Mouse (Mus musculus) midbrain, embryonic 11.5 days (tissue): ENCODE measurements around the gene C1qb. TPM values are rescaled to one million over a fixed set of nuclear protein-coding genes. Genes with fewer than 3 reads are reported as not detected.

Experiments used
- ATAC-seq: fragments of 200-750 bp; cut with Nextera tagmentation; 2 replicates; pipeline ENCODE4 v1.8.0; 2017; ENCODE audit warnings: moderate TSS enrichment, moderate library complexity; ENCODE audit not compliant: low FRiP score
- DNase-seq: peaks from one replicate; pipeline ENCODE4 v3.0.0; 2015; ENCODE audit warnings: low spot score; ENCODE audit errors: missing footprints
- H3K27ac ChIP-seq: fragments of 300-500 bp; sonication (generic); 2 replicates; pipeline ENCODE4 v1.5.1; 2014; ENCODE audit warnings: low read depth, low read length
- H3K27me3 ChIP-seq: fragments of 300-500 bp; sonication (generic); 2 replicates; pipeline ENCODE4 v1.6.1; 2014; ENCODE audit warnings: mild to moderate bottlenecking, low read length, moderate library complexity, mixed read lengths; ENCODE audit not compliant: control insufficient read depth, insufficient read depth
- H3K36me3 ChIP-seq: fragments of 300-500 bp; sonication (generic); 2 replicates; pipeline ENCODE4 v1.6.1; 2014; ENCODE audit warnings: mild to moderate bottlenecking, low read length, moderate library complexity, mixed read lengths; ENCODE audit not compliant: control insufficient read depth, insufficient read depth
- H3K4me1 ChIP-seq: fragments of 300-500 bp; sonication (generic); 2 replicates; pipeline ENCODE4 v1.6.1; 2014; ENCODE audit warnings: low read length; ENCODE audit not compliant: control insufficient read depth, insufficient read depth
- H3K4me2 ChIP-seq: fragments of 300-500 bp; sonication (generic); 2 replicates; pipeline ENCODE4 v1.6.1; 2014; ENCODE audit warnings: mild to moderate bottlenecking, moderate library complexity
- H3K4me3 ChIP-seq: fragments of 300-500 bp; sonication (generic); 2 replicates; pipeline ENCODE4 v1.5.1; 2014; ENCODE audit warnings: low read depth, low read length
- H3K9ac ChIP-seq: fragments of 300-500 bp; sonication (generic); 2 replicates; pipeline ENCODE4 v1.6.1; 2014; ENCODE audit warnings: low read length
- H3K9me3 ChIP-seq: fragments of 300-500 bp; sonication (generic); 2 replicates; pipeline ENCODE4 v1.6.1; 2016; ENCODE audit warnings: low read length; ENCODE audit not compliant: control insufficient read depth
- WGBS: fragments of 180-500 bp; shearing (Covaris S2); extraction: QIAGEN DNeasy Blood & Tissue Kit; methylation state at CpG from one replicate; pipeline ENCODE4 v1.1.7; 2014; 5-methylcytosine and 5-hydroxymethylcytosine counted together
- polyA plus RNA-seq: library from polyadenylated mRNA; unstranded; fragments of >200 nt; fragmentation: Nextera tagmentation; extraction: Ambion mirVana; gene quantifications from 2 replicates; pipeline ENCODE4 v1.2.1, GENCODE M21; 2014

The C1qb gene
- polyA plus RNA-seq, 1 experiment from 2014 or later = 34.7 TPM

- H3K4me3 ChIP-seq = no peak overlapping the region
- no peaks in the 10 kb centered on the region for H3K36me3 ChIP-seq
- ATAC-seq (no peak), DNase-seq (no peak)
- 80% methylated on average over 5 of the region's 5 CpGs for WGBS
- no peak overlapping the region for H3K4me2 ChIP-seq
- H3K4me1 ChIP-seq = no peaks in the 10 kb centered on the region
- 0 out of 2 replicates have a peak, but pooled peaks cover under 1% of the 10 kb centered on the region for H3K27me3 ChIP-seq
- H3K9me3 ChIP-seq = no peaks in the 10 kb centered on the region
- no peak overlapping the region for H3K27ac ChIP-seq
- H3K9ac ChIP-seq = no peak overlapping the region
These were observed 1.7 kb upstream of the C1qb start for GRCm38 (mm10) chr4:136887714-136888113.

- Histone ChIP-seq H3K4me1 (no peaks in the 10 kb centered on the region), H3K27ac (no peak overlapping the region), H3K27me3 (no peaks in the 10 kb centered on the region), H3K4me2 (no peak overlapping the region), H3K4me3 (no peak overlapping the region), H3K36me3 (no peaks in the 10 kb centered on the region), H3K9me3 (no peaks in the 10 kb centered on the region), H3K9ac (no peak overlapping the region)
- ATAC-seq (no peak), DNase-seq (no peak)
- WGBS = 28% methylated on average over 5 of the region's 5 CpGs
These were observed 7.4 kb downstream of the C1qb start for GRCm38 (mm10) chr4:136878601-136879000.

- H3K36me3 ChIP-seq = no peaks in the 10 kb centered on the region
- H3K9me3 ChIP-seq = no peaks in the 10 kb centered on the region
- ATAC-seq (no peak), DNase-seq (no peak)
- H3K27me3 ChIP-seq = no peaks in the 10 kb centered on the region
- no peak overlapping the region for H3K9ac ChIP-seq
- H3K4me1 ChIP-seq = no peaks in the 10 kb centered on the region
- 50% methylated on average over 8 of the region's 8 CpGs for WGBS
- H3K4me2 ChIP-seq = no peak overlapping the region
- H3K4me3 ChIP-seq = no peak overlapping the region
- no peak overlapping the region for H3K27ac ChIP-seq
These were observed 7.8 kb downstream of the C1qb start for GRCm38 (mm10) chr4:136878171-136878570.

GRCm38 (mm10) chr4:136876971-136877370, 9.0 kb downstream of the C1qb start:
- Histone ChIP-seq H3K4me1 (no peaks in the 10 kb centered on the region), H3K4me2 (no peak overlapping the region), H3K9me3 (no peaks in the 10 kb centered on the region), H3K27ac (no peak overlapping the region), H3K27me3 (no peaks in the 10 kb centered on the region), H3K9ac (no peak overlapping the region), H3K4me3 (no peak overlapping the region), H3K36me3 (no peaks in the 10 kb centered on the region)
- DNase-seq = peak; percentile 92
- WGBS = 26% methylated on average over 7 of the region's 7 CpGs
- ATAC-seq = 0 out of 2 replicates have a peak, but pooled peaks have one; percentile 42

GRCm38 (mm10) chr4:136875012-136875411, 11.0 kb downstream of the C1qb start:
- no peak for DNase-seq
- Histone ChIP-seq H3K9me3 (no peaks in the 10 kb centered on the region), H3K9ac (no peak overlapping the region), H3K4me3 (no peak overlapping the region), H3K27ac (no peak overlapping the region), H3K4me1 (no peaks in the 10 kb centered on the region), H3K4me2 (no peak overlapping the region), H3K36me3 (no peaks in the 10 kb centered on the region), H3K27me3 (no peaks in the 10 kb centered on the region)
- 94% methylated on average over 14 of the region's 14 CpGs for WGBS
- ATAC-seq = no peak

GRCm38 (mm10) chr4:136868371-136868770, 17.6 kb downstream of the C1qb start:
- Histone ChIP-seq H3K27ac (no peak overlapping the region), H3K4me1 (peaks cover 33% of the 10 kb centered on the region), H3K27me3 (no peaks in the 10 kb centered on the region), H3K36me3 (no peaks in the 10 kb centered on the region), H3K4me2 (no peak overlapping the region), H3K9ac (no peak overlapping the region), H3K4me3 (no peak overlapping the region), H3K9me3 (no peaks in the 10 kb centered on the region)
- WGBS = 85% methylated on average over 6 of the region's 6 CpGs
- ATAC-seq (no peak), DNase-seq (no peak)

GRCm38 (mm10) chr4:136867690-136868345, 18.2 kb downstream of the C1qb start:
- no peak overlapping the region for H3K9ac ChIP-seq
- no peaks in the 10 kb centered on the region for H3K9me3 ChIP-seq
- H3K4me1 ChIP-seq = peaks cover 38% of the 10 kb centered on the region
- H3K4me3 ChIP-seq = no peak overlapping the region
- 20% methylated on average over 12 of the region's 12 CpGs for WGBS
- H3K4me2 ChIP-seq = no peak overlapping the region
- no peak for ATAC-seq
- no peak for DNase-seq
- H3K36me3 ChIP-seq = no peaks in the 10 kb centered on the region
- no peak overlapping the region; the same call in 1 of the 2 replicates for H3K27ac ChIP-seq
- no peaks in the 10 kb centered on the region for H3K27me3 ChIP-seq

- Histone ChIP-seq H3K27me3 (no peaks in the 10 kb centered on the region), H3K27ac (peak overlapping the region; percentile 97), H3K4me3 (no peak overlapping the region), H3K4me1 (peaks cover 60% of the 10 kb centered on the region), H3K9ac (peak overlapping the region; percentile 55), H3K9me3 (no peaks in the 10 kb centered on the region), H3K4me2 (peak overlapping the region; percentile 26), H3K36me3 (no peaks in the 10 kb centered on the region)
- WGBS = 56% methylated on average over 5 of the region's 5 CpGs
- peak; percentile 10 for ATAC-seq
- no peak for DNase-seq
These were observed 20.5 kb downstream of the C1qb start for GRCm38 (mm10) chr4:136865531-136865930.

- peak; percentile 99 for DNase-seq
These were observed 21.1 kb downstream of the C1qb start for GRCm38 (mm10) chr4:136864751-136865470.

More at GRCm38 (mm10) chr4:136864751-136865470, 21.1 kb downstream of the C1qb start:
- 3% methylated on average over 15 of the region's 15 CpGs for WGBS
- peak overlapping the region; percentile 26 for H3K4me2 ChIP-seq
- peak overlapping the region; percentile 55 for H3K9ac ChIP-seq
- H3K27ac ChIP-seq = peak overlapping the region; percentile 97
- H3K4me1 ChIP-seq = peaks cover 60% of the 10 kb centered on the region
- no peaks in the 10 kb centered on the region for H3K36me3 ChIP-seq
- no peak overlapping the region for H3K4me3 ChIP-seq
- peak; percentile 78 for ATAC-seq
- H3K27me3 ChIP-seq = no peaks in the 10 kb centered on the region
- H3K9me3 ChIP-seq = no peaks in the 10 kb centered on the region
